Mouse (Mus musculus) G1E (cell line): Measurements from ENCODE around the gene Micall1. TPM values are rescaled to one million over a fixed set of nuclear protein-coding genes. Genes with fewer than 3 reads are reported as not detected.

Experiments used
- ATAC-seq: 2 replicates; pipeline ENCODE4 v1.8.0; 2016; ENCODE audit warnings: mild to moderate bottlenecking; ENCODE audit not compliant: insufficient number of reproducible peaks, poor library complexity, low FRiP score, severe bottlenecking; ENCODE audit errors: extremely low read depth
- DNase-seq: peaks from one replicate; pipeline ENCODE4 v3.0.0; 2012; ENCODE audit warnings: low spot score
- H3K27me3 ChIP-seq: 2 replicates; pipeline ENCODE4 v1.6.1; 2012; ENCODE audit warnings: mild to moderate bottlenecking, low read length, inconsistent platforms; ENCODE audit not compliant: insufficient read depth
- H3K36me3 ChIP-seq: replicated peaks from 2 replicates; pipeline ENCODE3; 2012; ENCODE audit warnings: mild to moderate bottlenecking, inconsistent platforms
- H3K4me1 ChIP-seq: 2 replicates; pipeline ENCODE4 v1.6.1; 2012; ENCODE audit warnings: low read depth, low read length, inconsistent platforms, mixed read lengths; ENCODE audit not compliant: insufficient read depth
- H3K4me3 ChIP-seq: 2 replicates; pipeline ENCODE4 v1.5.1; 2012; ENCODE audit warnings: low read depth, mild to moderate bottlenecking, inconsistent platforms, low read length, moderate library complexity, mixed read lengths
- H3K9me3 ChIP-seq: replicated peaks from 2 replicates; pipeline ENCODE4 v1.6.1; 2012; ENCODE audit warnings: inconsistent platforms
- CTCF ChIP-seq: IDR thresholded peaks from 2 replicates; pipeline ENCODE4 v1.5.1; 2012; ENCODE audit warnings: low read depth, low read length, inconsistent platforms, mixed read lengths
- GATA1 ChIP-seq: IDR thresholded peaks from 2 replicates; pipeline ENCODE4 v1.6.1; 2012; ENCODE audit warnings: borderline replicate concordance, low read length, inconsistent platforms, mixed read lengths
- GATA2 ChIP-seq: IDR thresholded peaks from 2 replicates; pipeline ENCODE4 v1.6.1; 2012; ENCODE audit warnings: low read depth, low read length, inconsistent platforms, borderline replicate concordance
- POLR2AphosphoS5 ChIP-seq: IDR thresholded peaks from 2 replicates; pipeline ENCODE4 v1.6.1; 2012; ENCODE audit warnings: low read depth, low read length, inconsistent platforms; ENCODE audit not compliant: insufficient replicate concordance
- TAL1 ChIP-seq: conservative IDR thresholded peaks from 2 replicates; pipeline ENCODE4 v1.6.1; 2012; ENCODE audit warnings: low read depth, low read length, inconsistent platforms, mixed read lengths
- polyA plus RNA-seq: library from polyadenylated mRNA; stranded (reverse); fragments of >175 nt; gene quantifications from 2 replicates; pipeline ENCODE4 v1.2.3, GENCODE M21; 2012
- total RNA-seq, 2 experiments: library from RNA; stranded (forward) in 1 of 2; stranded (reverse) in 1 of 2; fragments of 200-1000 nt in 1 of 2; fragments of >200 nt in 1 of 2; fragmentation: Nextera tagmentation in 1 of 2; gene quantifications; 2 replicates each; pipeline ENCODE4 v1.2.3; 2014 to 2017

Gene Micall1
- total and polyA plus RNA-seq, 3 experiments = 4.5 to 19.9 (median 11.5) TPM

DNA sequence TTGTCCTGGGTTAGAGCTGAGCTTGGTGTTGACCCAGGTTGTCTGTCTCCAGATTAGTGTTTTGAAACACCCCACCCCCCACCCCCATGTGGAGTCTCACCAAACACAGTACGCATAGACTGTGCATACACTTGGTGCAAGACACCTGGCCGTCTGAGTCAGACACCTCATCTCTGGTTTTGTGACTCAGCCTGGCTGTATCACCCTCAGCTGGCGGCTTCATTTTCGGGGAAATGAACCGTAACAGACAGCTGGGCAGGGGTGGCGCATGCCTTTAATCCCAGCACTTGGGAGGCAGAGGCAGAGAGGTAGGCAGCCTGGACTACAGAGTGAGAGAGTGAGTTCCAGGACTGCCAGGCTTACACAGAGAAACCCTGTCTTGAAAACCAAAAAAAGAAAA is 68.2 kb downstream of the Micall1 start:
- Histone ChIP-seq H3K27me3 (peaks cover 52% of the 10 kb centered on the region), H3K4me1 (no peaks in the 10 kb centered on the region), H3K9me3 (no peaks in the 10 kb centered on the region), H3K36me3 (no peaks in the 10 kb centered on the region), H3K4me3 (no peak overlapping the region)
- TF ChIP-seq TAL1 = no peak
- TF ChIP-seq GATA2 = no peak
- TF ChIP-seq CTCF = no peak
- no peak for TF ChIP-seq GATA1
- TF ChIP-seq POLR2AphosphoS5 = no peak
- DNase-seq = no peak
- no peak for ATAC-seq

DNA sequence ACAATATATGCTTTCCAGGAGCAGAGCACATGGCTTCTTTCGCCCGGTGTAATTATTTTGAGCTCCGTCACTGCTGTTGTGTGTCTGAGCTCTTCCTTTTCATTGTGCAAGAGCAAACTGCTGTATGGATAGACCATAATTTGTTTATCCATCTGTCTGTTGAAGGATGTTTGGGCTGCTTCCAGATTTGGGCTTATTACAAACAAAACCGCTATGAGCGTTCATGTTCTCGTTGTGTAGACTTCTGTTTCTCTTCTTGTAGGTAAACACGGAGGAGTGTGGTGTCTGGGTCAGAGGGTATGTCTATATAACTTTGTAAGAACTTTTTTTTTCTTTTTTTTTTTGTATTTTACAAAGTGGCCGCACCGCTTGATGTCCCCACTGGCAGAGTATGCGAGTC is 76.5 kb downstream of the Micall1 start:
- DNase-seq (no peak), ATAC-seq (no peak)
- Histone ChIP-seq H3K36me3 (no peaks in the 10 kb centered on the region), H3K9me3 (no peaks in the 10 kb centered on the region), H3K4me3 (no peak overlapping the region), H3K4me1 (no peaks in the 10 kb centered on the region), H3K27me3 (peaks cover 22% of the 10 kb centered on the region)
- TF ChIP-seq CTCF (no peak), GATA2 (no peak), POLR2AphosphoS5 (no peak), GATA1 (no peak), TAL1 (no peak)

Other genes starting within 250 kb of the Micall1 start
- gene Gga1, start 231.7 kb upstream of the Micall1 start, total RNA-seq (2014; fragmentation: Nextera tagmentation) = 52.6 and 60.2 TPM in 2 replicates
- gene Gga1, start 231.7 kb upstream of the Micall1 start, total RNA-seq (2017) = 9.6 and 10.0 TPM in 2 replicates
- 158 and 177 TPM in 2 replicates for gene Gga1, start 231.7 kb upstream of the Micall1 start, polyA plus RNA-seq
- not detected in 2 replicates for gene Gm49510, start 209.2 kb upstream of the Micall1 start, total RNA-seq (2014; fragmentation: Nextera tagmentation)
- gene Gm49510, start 209.2 kb upstream of the Micall1 start, total RNA-seq (2017) = 1.3 and 1.4 TPM in 2 replicates
- gene Gm49510, start 209.2 kb upstream of the Micall1 start, polyA plus RNA-seq = 6.3 and 8.2 TPM in 2 replicates
- gene Sh3bp1, start 209.1 kb upstream of the Micall1 start, total RNA-seq (2014; fragmentation: Nextera tagmentation) = 207 and 231 TPM in 2 replicates
- gene Sh3bp1, start 209.1 kb upstream of the Micall1 start, total RNA-seq (2017) = 32.7 and 34.1 TPM in 2 replicates
- 1,400 and 1,821 TPM in 2 replicates for gene Sh3bp1, start 209.1 kb upstream of the Micall1 start, polyA plus RNA-seq
- gene Pdxp, start 195.0 kb upstream of the Micall1 start, total RNA-seq (2014; fragmentation: Nextera tagmentation) = 26.6 and 31.4 TPM in 2 replicates
- 13.9 and 18.1 TPM in 2 replicates for gene Pdxp, start 195.0 kb upstream of the Micall1 start, total RNA-seq (2017)
- gene Pdxp, start 195.0 kb upstream of the Micall1 start, polyA plus RNA-seq = 39.7 and 40.6 TPM in 2 replicates
- 558 and 607 TPM in 2 replicates for gene Lgals1, start 182.2 kb upstream of the Micall1 start, total RNA-seq (2014; fragmentation: Nextera tagmentation)
- 3,673 and 4,536 TPM in 2 replicates for gene Lgals1, start 182.2 kb upstream of the Micall1 start, total RNA-seq (2017)
- 1,469 and 2,086 TPM in 2 replicates for gene Lgals1, start 182.2 kb upstream of the Micall1 start, polyA plus RNA-seq
- 13.2 and 25.6 TPM in 2 replicates for gene Nol12, start 174.0 kb upstream of the Micall1 start, total RNA-seq (2014; fragmentation: Nextera tagmentation)
- 20.1 and 24.2 TPM in 2 replicates for gene Nol12, start 174.0 kb upstream of the Micall1 start, total RNA-seq (2017)
- gene Nol12, start 174.0 kb upstream of the Micall1 start, polyA plus RNA-seq = 15.9 and 16.7 TPM in 2 replicates
- 67.0 and 104 TPM in 2 replicates for gene Triobp, start 161.2 kb upstream of the Micall1 start, total RNA-seq (2014; fragmentation: Nextera tagmentation)
- 23.6 and 24.4 TPM in 2 replicates for gene Triobp, start 161.2 kb upstream of the Micall1 start, total RNA-seq (2017)
- 42.5 and 45.6 TPM in 2 replicates for gene Triobp, start 161.2 kb upstream of the Micall1 start, polyA plus RNA-seq
- not detected in 2 replicates for gene H1f0, start 80.4 kb upstream of the Micall1 start, total RNA-seq (2014; fragmentation: Nextera tagmentation)
- 0.16 TPM in 1 of 2 replicates, not detected in the other for gene H1f0, start 80.4 kb upstream of the Micall1 start, total RNA-seq (2017)
- gene H1f0, start 80.4 kb upstream of the Micall1 start, polyA plus RNA-seq = 0.03 and 0.05 TPM in 2 replicates
- not detected in 2 replicates for gene Galr3, start 67.0 kb upstream of the Micall1 start, total RNA-seq (2014; fragmentation: Nextera tagmentation)
- not detected in 2 replicates for gene Galr3, start 67.0 kb upstream of the Micall1 start, total RNA-seq (2017)
- gene Galr3, start 67.0 kb upstream of the Micall1 start, polyA plus RNA-seq = not detected in 2 replicates
- gene Ankrd54, start 46.0 kb upstream of the Micall1 start, total RNA-seq (2014; fragmentation: Nextera tagmentation) = 15.7 and 23.7 TPM in 2 replicates
- 15.8 and 19.0 TPM in 2 replicates for gene Ankrd54, start 46.0 kb upstream of the Micall1 start, total RNA-seq (2017)
- 37.8 and 51.9 TPM in 2 replicates for gene Ankrd54, start 46.0 kb upstream of the Micall1 start, polyA plus RNA-seq
- gene Eif3l, start 33.7 kb upstream of the Micall1 start, total RNA-seq (2014; fragmentation: Nextera tagmentation) = 134 and 145 TPM in 2 replicates
- gene Eif3l, start 33.7 kb upstream of the Micall1 start, total RNA-seq (2017) = 261 and 285 TPM in 2 replicates
- gene Eif3l, start 33.7 kb upstream of the Micall1 start, polyA plus RNA-seq = 20.8 and 30.9 TPM in 2 replicates
- 143 and 147 TPM in 2 replicates for gene Polr2f, start 32.1 kb downstream of the Micall1 start, total RNA-seq (2014; fragmentation: Nextera tagmentation)
- 97.0 and 109 TPM in 2 replicates for gene Polr2f, start 32.1 kb downstream of the Micall1 start, total RNA-seq (2017)
- 210 and 266 TPM in 2 replicates for gene Polr2f, start 32.1 kb downstream of the Micall1 start, polyA plus RNA-seq
- gene 1700088E04Rik, start 32.4 kb downstream of the Micall1 start, total RNA-seq (2014; fragmentation: Nextera tagmentation) = 1.4 and 2.8 TPM in 2 replicates
- 1.6 and 2.2 TPM in 2 replicates for gene 1700088E04Rik, start 32.4 kb downstream of the Micall1 start, total RNA-seq (2017)
- gene 1700088E04Rik, start 32.4 kb downstream of the Micall1 start, polyA plus RNA-seq = 0.46 and 0.50 TPM in 2 replicates
- gene Sox10, start 56.3 kb downstream of the Micall1 start, total RNA-seq (2014; fragmentation: Nextera tagmentation) = not detected in 2 replicates
- 0.11 TPM in 1 of 2 replicates, not detected in the other for gene Sox10, start 56.3 kb downstream of the Micall1 start, total RNA-seq (2017)
- not detected in 2 replicates for gene Sox10, start 56.3 kb downstream of the Micall1 start, polyA plus RNA-seq
- 10.0 and 10.2 TPM in 2 replicates for gene Pick1, start 120.3 kb downstream of the Micall1 start, total RNA-seq (2014; fragmentation: Nextera tagmentation)
- gene Pick1, start 120.3 kb downstream of the Micall1 start, total RNA-seq (2017) = 14.2 and 14.6 TPM in 2 replicates
- 19.7 and 21.0 TPM in 2 replicates for gene Pick1, start 120.3 kb downstream of the Micall1 start, polyA plus RNA-seq
- gene Gm49486, start 120.5 kb downstream of the Micall1 start, total RNA-seq (2014; fragmentation: Nextera tagmentation) = not detected in 2 replicates
- 0.11 and 0.29 TPM in 2 replicates for gene Gm49486, start 120.5 kb downstream of the Micall1 start, total RNA-seq (2017)
- gene Gm49486, start 120.5 kb downstream of the Micall1 start, polyA plus RNA-seq = 0.03 TPM in 1 of 2 replicates, not detected in the other
- gene Slc16a8, start 145.9 kb downstream of the Micall1 start, total RNA-seq (2014; fragmentation: Nextera tagmentation) = not detected in 2 replicates
- gene Slc16a8, start 145.9 kb downstream of the Micall1 start, total RNA-seq (2017) = not detected in 2 replicates
- gene Slc16a8, start 145.9 kb downstream of the Micall1 start, polyA plus RNA-seq = not detected in 2 replicates
- gene Baiap2l2, start 176.6 kb downstream of the Micall1 start, total RNA-seq (2014; fragmentation: Nextera tagmentation) = not detected in 2 replicates
- gene Baiap2l2, start 176.6 kb downstream of the Micall1 start, total RNA-seq (2017) = 0.06 TPM in 1 of 2 replicates, not detected in the other
- not detected in 2 replicates for gene Baiap2l2, start 176.6 kb downstream of the Micall1 start, polyA plus RNA-seq
- 22.1 and 24.5 TPM in 2 replicates for gene Pla2g6, start 219.5 kb downstream of the Micall1 start, total RNA-seq (2014; fragmentation: Nextera tagmentation)
- 6.5 and 7.0 TPM in 2 replicates for gene Pla2g6, start 219.5 kb downstream of the Micall1 start, total RNA-seq (2017)
- 25.1 and 26.4 TPM in 2 replicates for gene Pla2g6, start 219.5 kb downstream of the Micall1 start, polyA plus RNA-seq
- 10.1 and 10.2 TPM in 2 replicates for gene Maff, start 237.7 kb downstream of the Micall1 start, total RNA-seq (2014; fragmentation: Nextera tagmentation)
- gene Maff, start 237.7 kb downstream of the Micall1 start, total RNA-seq (2017) = 11.7 and 14.8 TPM in 2 replicates
- 8.4 and 8.6 TPM in 2 replicates for gene Maff, start 237.7 kb downstream of the Micall1 start, polyA plus RNA-seq